In the genomic region with DNA sequence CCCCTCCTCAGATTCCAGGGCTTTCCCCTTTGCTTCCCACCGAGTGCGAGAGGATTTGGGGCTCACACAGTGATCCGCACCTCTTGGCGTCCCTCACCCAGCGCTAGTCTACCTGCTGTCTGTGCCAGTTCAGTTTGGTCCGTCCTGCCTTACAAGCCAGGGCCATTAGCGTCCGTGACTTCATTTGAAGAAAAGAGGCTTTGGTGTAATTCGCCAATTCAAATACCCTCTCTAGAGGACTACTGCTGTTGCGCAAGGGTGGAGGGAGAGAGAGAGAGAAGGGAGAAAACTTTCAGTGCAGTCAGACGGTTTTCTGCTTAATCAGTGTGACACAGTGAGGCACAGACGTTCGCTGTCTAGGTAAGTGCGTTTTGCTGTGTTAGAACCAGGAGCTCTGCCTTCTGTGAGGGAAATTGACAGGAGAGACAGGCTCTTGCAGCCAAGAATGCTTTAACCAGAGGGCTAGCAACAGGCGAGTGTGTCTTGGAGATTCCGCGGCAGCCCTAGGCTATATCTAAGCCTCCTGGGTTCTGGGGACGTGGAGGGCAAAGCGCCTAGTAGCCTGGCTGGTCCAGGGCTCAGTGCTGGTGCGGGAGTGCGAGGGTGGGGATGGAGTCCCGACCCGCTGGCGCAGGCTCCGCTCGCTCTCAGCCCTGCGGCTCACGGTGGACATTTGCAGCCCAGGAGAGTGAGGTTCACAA, we compare ENCODE assay signal across 7 mouse cellular contexts. TPM values are rescaled to one million over a fixed set of nuclear protein-coding genes. Genes with fewer than 3 reads are reported as not detected.
DNase-seq lines count a peak whose midpoint lies in the region; ATAC-seq and TF ChIP-seq lines count a peak whose summit lies in the region.

No protein-coding gene starts in this region.

- TF ChIP-seq POLR2A in thymus, adult 2 months (IDR thresholded peaks at IDR 0.05; ENCODE audit: control insufficient read depth, extremely low read depth, insufficient read depth, low read length, poor library complexity) = no peak

- intact Hi-C loops in left cerebral cortex, postnatal 10 days (cut with DNase I) = no loop called here

- under 1% methylated on average over 28 of the region's 28 CpGs for WGBS in midbrain, postnatal 0 days
- WGBS in thymus, adult 2 months = 5% methylated on average over 28 of the region's 28 CpGs

- peak; percentile 42 for DNase-seq in testis, postnatal 10 days (ENCODE audit: low spot score)
- no peak for DNase-seq in testis, postnatal 14 days (ENCODE audit: low spot score)
- peak; percentile 75 for DNase-seq in cerebellum, adult 9-10 months
- DNase-seq in left cerebral cortex, postnatal 10 days (ENCODE audit: extremely low spot score in 1 of 2, low spot score in 2 of 2) = peak; percentile 20 to 35
- peak; percentile 63 for DNase-seq in midbrain, postnatal 0 days (ENCODE audit: low spot score)
- DNase-seq in thymus, adult 2 months = no peak

- H3K4me2 ChIP-seq in midbrain, postnatal 0 days (ENCODE audit: low read depth, low read length, poor library complexity, severe bottlenecking) = peak overlapping the region; percentile 74

- H3K36me3 ChIP-seq in midbrain, postnatal 0 days (ENCODE audit: insufficient read depth, low read length) = no peaks in the 10 kb centered on the region
- no peaks in the 10 kb centered on the region for H3K36me3 ChIP-seq in thymus, adult 2 months (ENCODE audit: control insufficient read depth, insufficient read depth, low read length)

- H3K9me3 ChIP-seq in midbrain, postnatal 0 days (ENCODE audit: low read length) = no peaks in the 10 kb centered on the region

- H3K27me3 ChIP-seq in midbrain, postnatal 0 days (ENCODE audit: insufficient read depth, low read length) = no peaks in the 10 kb centered on the region
- H3K27me3 ChIP-seq in thymus, adult 2 months (ENCODE audit: control insufficient read depth, insufficient read depth, low read length) = no peaks in the 10 kb centered on the region

- ATAC-seq in frontal cortex, adult (ENCODE audit: low TSS enrichment) = peak; percentile 48
- ATAC-seq in midbrain, postnatal 0 days (ENCODE audit: low FRiP score) = peak; percentile 72

- peak overlapping the region; percentile 49 for H3K4me3 ChIP-seq in midbrain, postnatal 0 days (ENCODE audit: low read depth, low read length)
- no peak overlapping the region for H3K4me3 ChIP-seq in thymus, adult 2 months (ENCODE audit: control insufficient read depth, insufficient read depth, low read length)

- no peak for TF ChIP-seq CTCF in midbrain, postnatal 0 days (IDR thresholded peaks at IDR 0.05)
- no peak for TF ChIP-seq CTCF in thymus, adult 2 months (IDR thresholded peaks at IDR 0.05; ENCODE audit: borderline replicate concordance, control insufficient read depth, extremely low read depth, insufficient read depth, low read length, poor library complexity)

- peak overlapping the region; percentile 63 for H3K27ac ChIP-seq in midbrain, postnatal 0 days (ENCODE audit: low read depth, low read length)
- no peak overlapping the region for H3K27ac ChIP-seq in thymus, adult 2 months (ENCODE audit: control insufficient read depth, insufficient read depth, low read length)

- H3K9ac ChIP-seq in midbrain, postnatal 0 days (replicated peaks; ENCODE audit: low read length, poor library complexity, severe bottlenecking) = peak overlapping the region; percentile 61

- H3K4me1 ChIP-seq in midbrain, postnatal 0 days (ENCODE audit: insufficient read depth, low read length) = no peaks in the 10 kb centered on the region
- no peaks in the 10 kb centered on the region for H3K4me1 ChIP-seq in thymus, adult 2 months (replicated peaks; ENCODE audit: control insufficient read depth, insufficient read depth, low read length)

RNA-seq across cellular contexts. Expression of a gene that starts 3.0 kb away (rescaled TPM):
- total RNA-seq in left cerebral cortex, postnatal 10 days (2021) = 10 to 100 TPM; 52.0 to 61.6 TPM
- total RNA-seq in midbrain, postnatal 0 days (2014; rRNA removed) = 66.5 and 73.0 TPM in 2 replicates
- 50.8 and 52.3 TPM in 2 replicates for polyA plus RNA-seq in midbrain, postnatal 0 days (2015; fragmentation: Nextera tagmentation; extraction: Ambion mirVana)
- 0.10 and 0.12 TPM in 2 replicates for polyA plus RNA-seq in thymus, adult 2 months (2012; rRNA removed)

Comparison
In these comparisons a context has a peak if more than half of its experiments do, and no peak if none do; other contexts are left out.
1. DNase-seq: peak in testis, postnatal 10 days (single experiment), cerebellum, adult 9-10 months (single experiment), left cerebral cortex, postnatal 10 days (2 of 2) and midbrain, postnatal 0 days (single experiment); none in testis, postnatal 14 days (single experiment) and thymus, adult 2 months (single experiment).